Mouse (Mus musculus) ES-Bruce4 (cell line): ENCODE measurements at regions not wholly inside any gene's neighbourhood (a gene's known extent, or its start where the extent isn't known, plus 50 kb on each side); places are given as distances from the start of the nearest gene placed in this dataset.

Source experiments
- CTCF ChIP-seq: IDR thresholded peaks from one replicate; pipeline ENCODE4 v1.8.1; 2011; ENCODE audit warnings: low read depth, low read length
- POLR2A ChIP-seq: IDR thresholded peaks from one replicate; pipeline ENCODE4 v1.8.1; 2011; ENCODE audit warnings: low read length; ENCODE audit not compliant: insufficient read depth

GRCm38 (mm10) chr3:139152654-139153053 lies 52.8 kb upstream of the Stpg2 start:
- no peak for TF ChIP-seq POLR2A
- peak; percentile 44 for TF ChIP-seq CTCF
